Mouse (Mus musculus) CH12.LX (cell line): ENCODE measurements at regions not wholly inside any gene's neighbourhood (a gene's known extent, or its start where the extent isn't known, plus 50 kb on each side); places are given as distances from the start of the nearest gene placed in this dataset.

ENCODE experiments used
- DNase-seq: peaks from one replicate; pipeline ENCODE4 v3.0.0-alpha.2; 2013; ENCODE audit errors: extremely low read depth
- H3K27ac ChIP-seq: 2 replicates; pipeline ENCODE4 v1.5.1; 2012; ENCODE audit warnings: low read depth, mild to moderate bottlenecking, control low read depth, moderate library complexity; ENCODE audit not compliant: insufficient read depth
- H3K27me3 ChIP-seq: replicated peaks from 2 replicates; pipeline ENCODE3; 2012; ENCODE audit warnings: inconsistent platforms
- H3K36me3 ChIP-seq, 2 experiments: replicated peaks in 1 of 2; 2 replicates each; pipeline versions ENCODE3 to v1.6.1; 2012; ENCODE audit warnings: inconsistent platforms in 1 of 2, low read length in 1 of 2, mild to moderate bottlenecking in 1 of 2, mixed read lengths in 1 of 2, moderate library complexity in 1 of 2; ENCODE audit not compliant: control insufficient read depth in 1 of 2, insufficient read depth in 1 of 2
- H3K4me1 ChIP-seq, 2 experiments: 2 replicates each; pipeline ENCODE4 v1.6.1; 2012; ENCODE audit warnings: inconsistent platforms in 1 of 2, moderate library complexity in 1 of 2; ENCODE audit not compliant: insufficient read depth in 2 of 2, control insufficient read depth in 1 of 2
- H3K4me2 ChIP-seq: 2 replicates; pipeline ENCODE4 v1.6.1; 2012; ENCODE audit warnings: low read depth, mild to moderate bottlenecking, control low read depth; ENCODE audit not compliant: poor library complexity, insufficient read depth, severe bottlenecking
- H3K4me3 ChIP-seq, 3 experiments: fragments of 150-350 bp in 1 of 3; sonication (generic) in 1 of 3; replicated peaks in 1 of 3; 2 replicates each; pipeline versions ENCODE3 to v1.5.1; 2011 to 2012; ENCODE audit warnings: low read depth in 2 of 3, low read length in 2 of 3, mild to moderate bottlenecking in 2 of 3, moderate library complexity in 2 of 3, control low read depth in 1 of 3, improper control_type of control experiment in 1 of 3, inconsistent platforms in 1 of 3, mixed read lengths in 1 of 3; ENCODE audit not compliant: poor library complexity in 1 of 3
- H3K79me2 ChIP-seq: replicated peaks from 2 replicates; pipeline ENCODE4 v1.6.1; 2012; ENCODE audit warnings: mild to moderate bottlenecking, moderate library complexity; ENCODE audit not compliant: control insufficient read depth, poor library complexity, insufficient read depth, severe bottlenecking; ENCODE audit errors: extremely low read depth
- H3K9ac ChIP-seq: 2 replicates; pipeline ENCODE4 v1.6.1; 2012; ENCODE audit warnings: low read depth, mild to moderate bottlenecking, control low read depth, moderate library complexity; ENCODE audit not compliant: insufficient read depth
- H3K9me3 ChIP-seq: replicated peaks from 2 replicates; pipeline ENCODE3; 2012; ENCODE audit warnings: low read length, inconsistent platforms, mixed read lengths
- BHLHE40 ChIP-seq: IDR thresholded peaks from 2 replicates; pipeline ENCODE4 v1.6.1; 2011; ENCODE audit warnings: mild to moderate bottlenecking, low read depth, low read length, improper control_type of control experiment
- CHD1 ChIP-seq: IDR thresholded peaks from 2 replicates; pipeline ENCODE4 v1.6.1; 2012; ENCODE audit warnings: low read depth, low read length, improper control_type of control experiment, inconsistent platforms
- CTCF ChIP-seq, 2 experiments: IDR thresholded peaks in 1 of 2; conservative IDR thresholded peaks in 1 of 2; 2 replicates each; pipeline ENCODE4 v1.5.1; 2011 to 2012; ENCODE audit warnings: low read depth in 2 of 2, low read length in 2 of 2, improper control_type of control experiment in 1 of 2, inconsistent platforms in 1 of 2, mild to moderate bottlenecking in 1 of 2, moderate library complexity in 1 of 2
- IRF4 ChIP-seq: IDR thresholded peaks from 2 replicates; pipeline ENCODE4 v1.6.1; 2014; ENCODE audit warnings: low read depth, mild to moderate bottlenecking, inconsistent platforms, low read length, improper control_type of control experiment
- JUND ChIP-seq: conservative IDR thresholded peaks from 2 replicates; pipeline ENCODE4 v1.6.1; 2011; ENCODE audit warnings: low read depth, low read length, improper control_type of control experiment
- KAT2A ChIP-seq: IDR thresholded peaks from 2 replicates; pipeline ENCODE4 v1.6.1; 2012; ENCODE audit warnings: low read length, improper control_type of control experiment, inconsistent platforms; ENCODE audit not compliant: insufficient replicate concordance
- MAX ChIP-seq: IDR thresholded peaks from 2 replicates; pipeline ENCODE4 v1.6.1; 2011; ENCODE audit warnings: low read length, improper control_type of control experiment
- NELFE ChIP-seq: IDR thresholded peaks from 2 replicates; pipeline ENCODE4 v1.6.1; 2011; ENCODE audit warnings: low read depth, low read length, improper control_type of control experiment
- POLR2A ChIP-seq: IDR thresholded peaks from 2 replicates; pipeline ENCODE4 v1.6.1; 2011; ENCODE audit warnings: low read depth, mild to moderate bottlenecking, improper control_type of control experiment, low read length
- RAD21 ChIP-seq: IDR thresholded peaks from 2 replicates; pipeline ENCODE4 v1.6.1; 2011; ENCODE audit warnings: low read depth, mild to moderate bottlenecking, low read length, improper control_type of control experiment, moderate library complexity
- RCOR1 ChIP-seq: conservative IDR thresholded peaks from 2 replicates; pipeline ENCODE4 v1.6.1; 2012; ENCODE audit warnings: low read depth, mild to moderate bottlenecking, inconsistent platforms, low read length, improper control_type of control experiment
- SMC3 ChIP-seq: IDR thresholded peaks from 2 replicates; pipeline ENCODE4 v1.6.1; 2011; ENCODE audit warnings: low read depth, low read length, improper control_type of control experiment
- TCF12 ChIP-seq: IDR thresholded peaks from 2 replicates; pipeline ENCODE4 v1.6.1; 2014; ENCODE audit warnings: low read depth, mild to moderate bottlenecking, inconsistent platforms, low read length, improper control_type of control experiment
- UBTF ChIP-seq: IDR thresholded peaks from 2 replicates; pipeline ENCODE4 v1.6.1; 2012; ENCODE audit warnings: low read depth, mild to moderate bottlenecking, inconsistent platforms, low read length, improper control_type of control experiment, moderate library complexity
- USF1 ChIP-seq: IDR thresholded peaks from 2 replicates; pipeline ENCODE4 v1.6.1; 2014; ENCODE audit warnings: low read depth, mild to moderate bottlenecking, inconsistent platforms, low read length, improper control_type of control experiment
- USF2 ChIP-seq: conservative IDR thresholded peaks from 2 replicates; pipeline ENCODE4 v1.6.1; 2011; ENCODE audit warnings: low read depth, low read length, improper control_type of control experiment
- ZKSCAN1 ChIP-seq: IDR thresholded peaks from 2 replicates; pipeline ENCODE4 v1.6.1; 2012; ENCODE audit warnings: low read depth, inconsistent platforms, low read length, improper control_type of control experiment, borderline replicate concordance
- ZNF384 ChIP-seq: IDR thresholded peaks from 2 replicates; pipeline ENCODE4 v1.6.1; 2012; ENCODE audit warnings: low read depth, low read length, improper control_type of control experiment, inconsistent platforms
- dilution Hi-C: fragments of 300-500 bp; cut with MboI; formaldehyde crosslinking; loops from 2 replicates; pipeline ENCODE4 v1.14.3; 2020; ENCODE audit warnings: low sequenced_read_pairs; ENCODE audit not compliant: extremely low pct_unique_long_range_greater_than_20kb, extremely low pct_ligation_motif_present
- in situ Hi-C: fragments of 300-500 bp; cut with MboI; formaldehyde crosslinking; loops from 3 replicates; pipeline ENCODE4 v1.14.3; 2019; ENCODE audit warnings: low sequenced_read_pairs, low pct_ligation_motif_present, low pct_unique_long_range_greater_than_20kb, mixed read lengths

- Histone ChIP-seq H3K27me3 (no peaks in the 10 kb centered on the region), H3K79me2 (no peaks in the 10 kb centered on the region), H3K4me1 (peaks cover 3 to 5% of the 10 kb centered on the region in 2 experiments; a peak in 3 of 4 replicates), H3K4me3 (no peak overlapping the region), H3K4me2 (no peak overlapping the region), H3K9me3 (peaks cover 10% of the 10 kb centered on the region), H3K36me3 (no peaks in the 10 kb centered on the region), H3K9ac (no peak overlapping the region), H3K27ac (no peak overlapping the region)
- TF ChIP-seq SMC3 (peak; percentile 24; the same call in 1 of the 2 replicates), ZNF384 (no peak), CTCF (conservative IDR thresholded peaks at IDR 0.05 in 1 of 2, IDR thresholded peaks at IDR 0.05 in 1 of 2; ENCODE audit: low read depth in 2 of 2, low read length in 2 of 2) (peak in 1 of 2 experiments; percentile 31; a peak in 1 of 4 replicates), RAD21 (peak; percentile 35)
- in situ Hi-C loops = no loop called here
- dilution Hi-C loops = no loop called here
- no peak for DNase-seq
These were observed 126.9 kb upstream of the Med13l start for GRCm38 (mm10) chr5:118433599-118433998.

GRCm38 (mm10) chr5:118434718-118435555 is 125.5 kb upstream of the Med13l start:
- in situ Hi-C loops (no loop called here), dilution Hi-C loops (no loop called here)
- H3K9me3 ChIP-seq = peaks cover 8% of the 10 kb centered on the region
- H3K4me3 ChIP-seq = no peak overlapping the region
- H3K4me1 ChIP-seq = no peaks in the 10 kb centered on the region
- DNase-seq = no peak
- H3K79me2 ChIP-seq = no peaks in the 10 kb centered on the region
- TF ChIP-seq USF1 (no peak), ZKSCAN1 (no peak), USF2 (no peak), JUND (no peak), MAX (no peak), UBTF (no peak), POLR2A (no peak), ZNF384 (no peak), TCF12 (no peak), CHD1 (no peak), RCOR1 (no peak), NELFE (no peak), IRF4 (no peak), KAT2A (no peak), BHLHE40 (no peak)
- H3K27me3 ChIP-seq = no peaks in the 10 kb centered on the region
- no peak overlapping the region for H3K4me2 ChIP-seq
- H3K36me3 ChIP-seq = no peaks in the 10 kb centered on the region
- no peak overlapping the region for H3K9ac ChIP-seq
- no peak overlapping the region for H3K27ac ChIP-seq
